Mouse (Mus musculus) liver, embryonic 14.5 days (tissue): Measurements from ENCODE around the gene Klf2.

Experiments used
- CTCF ChIP-seq: IDR thresholded peaks from 2 replicates; pipeline ENCODE4 v1.5.1; 2016; ENCODE audit warnings: antibody characterized with exemption, low read depth, control low read depth
- EP300 ChIP-seq: IDR thresholded peaks from 2 replicates; pipeline ENCODE4 v1.6.1; 2016; ENCODE audit warnings: antibody characterized with exemption, low read depth

DNA sequence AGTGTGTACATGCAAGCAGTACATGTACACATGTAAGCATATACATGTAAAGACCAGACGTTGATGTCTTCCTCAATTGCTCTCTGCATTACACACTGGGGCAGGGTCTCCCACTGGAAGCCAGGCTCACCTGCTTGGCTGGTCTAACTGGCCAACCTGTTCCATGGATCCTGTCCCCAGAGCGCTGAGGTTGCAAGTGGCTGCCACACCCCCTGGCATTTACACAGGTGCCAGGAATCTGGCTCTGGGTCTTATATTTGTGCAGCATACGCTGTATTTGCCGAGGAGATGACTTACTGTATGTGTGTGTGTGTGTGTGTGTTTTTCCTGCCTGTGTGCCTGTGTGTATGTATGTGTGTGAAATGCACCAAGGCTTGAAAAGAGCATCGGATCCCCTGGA lies 11.9 kb upstream of the Klf2 start:
- TF ChIP-seq CTCF (no peak), EP300 (no peak)
